Mouse (Mus musculus) lung, postnatal 10 days (tissue): Measurements from ENCODE around the gene Dvl2.
"Not testable (repeated sequence)": the region's sequence is repeated elsewhere in the genome, so short reads cannot be mapped to it uniquely, and the experiment has no call there.

Source experiments
- DNase-seq: peaks from one replicate; pipeline ENCODE4 v3.0.0; 2021

The Dvl2 gene

GRCm38 (mm10) chr11:70000396-70000898, at the start of gene Dvl2:
Dvl2 (plus strand) TSS chr11:70000595.
- peak; percentile 96 for DNase-seq

GRCm38 (mm10) chr11:69950807-69951459, 49.5 kb upstream of the Dvl2 start:
- no peak for DNase-seq

- no peak for DNase-seq
Observed at GRCm38 (mm10) chr11:69952274-69952673, 48.1 kb upstream of the Dvl2 start.

DNA sequence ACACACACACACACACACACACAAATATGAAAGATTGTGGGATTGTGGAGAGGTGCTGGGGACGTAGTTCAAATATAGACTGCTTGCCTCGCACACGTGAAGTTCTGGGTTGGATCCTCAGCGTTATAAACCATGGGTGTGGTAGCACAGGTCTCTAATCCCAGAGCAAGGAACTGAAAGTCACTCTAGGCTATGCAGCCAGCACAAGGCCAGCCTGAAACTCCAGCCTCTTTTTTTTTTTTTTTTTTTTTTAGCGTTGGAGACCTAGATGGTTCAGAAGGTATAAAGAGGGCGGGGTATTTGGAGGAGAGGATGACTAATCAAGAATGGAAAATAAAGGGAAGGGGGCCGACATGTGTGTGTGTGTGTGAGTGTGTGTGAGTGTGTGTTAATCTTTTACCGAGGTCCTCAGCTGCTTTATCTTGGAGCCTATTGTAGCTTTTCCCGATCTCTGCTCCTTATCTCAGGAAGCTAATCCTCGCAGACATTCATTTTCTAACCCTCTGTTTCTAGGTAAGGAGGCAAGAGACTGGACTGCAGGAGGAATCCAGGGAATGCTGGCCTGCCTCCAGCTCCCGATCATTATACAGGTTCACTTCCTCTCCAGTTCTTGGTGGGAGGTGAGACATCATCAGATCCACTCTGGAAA, 47.0 kb upstream of the Dvl2 start:
- DNase-seq, result no peak

- DNase-seq, result not testable (repeated sequence)
Observed at GRCm38 (mm10) chr11:69955618-69956017, 44.8 kb upstream of the Dvl2 start.

DNA sequence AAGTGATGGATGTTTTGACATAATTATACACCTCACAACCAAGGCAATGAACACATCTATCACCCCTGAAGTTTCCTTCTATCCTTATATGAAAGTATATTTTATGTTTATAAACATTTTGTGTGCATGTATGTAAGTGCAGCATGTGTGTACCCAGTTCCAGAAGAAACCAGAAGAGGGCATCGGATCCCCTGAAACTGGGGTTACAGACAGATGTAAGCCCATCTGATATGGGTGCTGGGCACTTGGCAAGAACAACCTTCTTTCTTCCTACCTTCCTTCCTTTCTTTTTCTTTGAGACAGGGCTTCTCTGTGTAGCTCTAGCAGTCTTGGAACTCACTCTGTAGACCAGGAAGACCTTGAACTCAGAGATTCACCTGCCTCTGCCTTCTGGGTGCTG, 44.2 kb upstream of the Dvl2 start:
- DNase-seq, result no peak

- DNase-seq, result no peak
Observed at GRCm38 (mm10) chr11:69960616-69961015, 39.8 kb upstream of the Dvl2 start.

DNA sequence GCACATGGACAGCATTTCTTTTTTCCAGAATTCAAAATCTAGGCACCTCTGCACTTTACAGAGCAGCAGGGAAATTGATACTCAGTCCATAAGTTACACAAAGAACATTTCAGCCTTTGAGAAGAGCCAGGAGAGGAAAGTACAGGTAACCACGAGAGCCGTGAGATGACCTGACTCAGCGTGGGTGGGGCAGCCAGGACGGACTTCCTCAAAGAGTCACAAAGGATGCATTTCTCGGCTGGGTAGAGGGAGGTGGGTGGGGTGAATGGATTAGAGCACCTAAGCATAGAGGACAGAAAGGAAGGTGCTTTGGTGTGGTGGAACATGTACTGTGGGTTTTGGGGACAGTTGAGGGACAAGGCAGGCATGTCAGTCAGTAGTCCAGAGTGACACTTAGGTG, 38.6 kb upstream of the Dvl2 start:
- no peak for DNase-seq

DNA sequence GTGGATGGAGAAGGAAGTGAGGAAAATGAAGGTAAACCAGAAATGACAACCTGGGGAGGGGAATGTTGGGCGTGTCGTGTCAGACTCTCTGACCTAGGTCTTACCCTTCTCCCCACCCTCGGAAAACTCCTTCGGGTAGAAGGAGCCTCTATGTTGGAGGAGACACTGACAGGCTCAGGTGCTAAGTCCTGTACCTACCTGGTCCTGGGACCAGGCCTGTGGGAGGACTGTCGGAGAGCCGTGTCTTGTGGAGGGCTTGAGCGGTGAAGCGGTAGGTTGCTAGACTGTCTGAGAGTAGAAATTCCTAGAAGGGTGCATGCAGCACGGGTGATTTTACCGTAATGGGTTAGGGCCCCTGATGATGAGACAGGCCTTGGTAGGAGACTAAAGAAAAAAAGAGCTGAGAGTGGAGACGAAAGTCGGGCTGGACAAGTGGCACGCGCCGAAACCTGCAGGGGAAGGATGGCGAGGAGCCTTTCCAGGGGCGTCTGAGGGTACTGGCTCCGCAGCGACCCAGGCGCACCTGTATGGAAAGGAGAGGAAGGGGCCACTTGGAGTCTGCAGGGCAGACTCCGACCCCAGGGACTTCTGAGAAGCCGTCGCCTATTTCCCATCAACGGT, 35.6 kb upstream of the Dvl2 start, which contains the start of gene Cldn7:
Gene Cldn7 (plus strand): TSS at position 130 of the 621 bp plus-strand sequence.
- DNase-seq, result no peak

DNA sequence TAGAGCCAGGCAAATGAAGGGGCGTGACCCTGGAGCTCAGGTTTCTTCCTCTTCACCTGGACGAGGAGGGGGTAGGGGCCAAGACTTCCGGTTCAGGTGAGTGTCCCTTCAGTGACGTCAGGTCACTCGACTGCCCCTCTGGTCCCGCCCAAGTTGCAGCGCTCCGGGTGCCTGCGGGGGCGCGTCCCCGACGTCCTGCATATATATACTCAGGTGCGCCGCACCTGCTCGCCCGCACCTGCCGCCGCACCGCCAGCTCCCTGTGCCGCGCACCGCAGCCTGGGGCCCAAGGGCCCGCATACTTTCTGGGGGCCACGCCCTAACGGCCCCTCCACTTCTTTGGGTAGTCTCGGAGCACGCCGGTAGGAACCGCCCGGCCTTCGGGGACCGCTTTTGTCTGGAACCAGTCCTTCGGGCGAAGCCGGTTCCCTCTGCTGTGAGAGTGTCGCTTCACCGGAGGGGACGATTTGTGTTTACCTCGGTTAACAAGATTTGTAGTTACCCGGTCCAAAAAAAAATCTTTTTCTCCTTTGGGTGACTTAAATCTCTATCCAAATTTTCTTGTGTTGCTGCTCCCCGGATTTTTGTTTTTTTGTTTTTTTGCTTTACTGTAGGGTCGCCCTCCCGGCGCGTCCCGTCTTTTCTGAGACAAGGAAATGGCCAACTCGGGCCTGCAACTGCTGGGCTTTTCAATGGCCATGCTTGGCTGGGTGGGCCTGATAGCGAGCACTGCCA, 35.0 kb upstream of the Dvl2 start:
- DNase-seq, result peak; percentile 84

- peak; percentile 68 for DNase-seq
Observed at GRCm38 (mm10) chr11:69966006-69966859, 34.2 kb upstream of the Dvl2 start.

DNA sequence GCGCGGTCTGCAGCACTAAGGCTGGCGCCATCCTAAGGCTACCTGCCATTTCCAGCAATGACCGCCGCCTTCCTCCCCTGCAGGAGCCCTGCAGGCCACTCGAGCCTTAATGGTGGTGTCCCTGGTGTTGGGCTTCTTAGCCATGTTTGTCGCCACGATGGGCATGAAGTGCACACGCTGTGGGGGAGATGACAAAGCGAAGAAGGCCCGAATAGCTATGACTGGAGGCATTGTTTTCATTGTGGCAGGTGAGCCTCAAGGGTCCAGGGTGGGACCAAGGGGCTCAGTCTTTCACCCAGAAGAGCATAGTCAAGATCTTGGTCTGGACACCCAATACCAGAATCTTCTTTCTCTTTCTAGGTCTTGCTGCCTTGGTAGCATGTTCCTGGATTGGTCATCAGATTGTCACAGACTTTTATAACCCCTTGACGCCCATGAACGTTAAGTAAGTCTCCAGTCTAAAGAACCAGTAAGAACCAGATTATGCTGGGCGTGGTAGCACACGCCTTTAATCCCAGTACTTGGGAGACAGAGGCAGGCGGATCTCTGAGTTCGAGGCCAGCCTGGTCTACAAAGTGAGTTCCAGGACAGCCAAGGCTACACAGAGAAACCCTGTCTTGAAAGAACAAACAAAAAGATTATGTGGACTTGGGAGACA, 33.4 kb upstream of the Dvl2 start:
- DNase-seq, result no peak

- no peak for DNase-seq
Observed at GRCm38 (mm10) chr11:69968793-69969192, 31.6 kb upstream of the Dvl2 start.

GRCm38 (mm10) chr11:69970222-69970621, 30.2 kb upstream of the Dvl2 start:
- no peak for DNase-seq

- DNase-seq, result no peak
Observed at GRCm38 (mm10) chr11:69970775-69971174, 29.6 kb upstream of the Dvl2 start.

GRCm38 (mm10) chr11:69974907-69975306, 25.5 kb upstream of the Dvl2 start:
- DNase-seq, result no peak

- DNase-seq, result no peak
Observed at GRCm38 (mm10) chr11:69976271-69976670, 24.1 kb upstream of the Dvl2 start.

GRCm38 (mm10) chr11:69979827-69980195, 20.6 kb upstream of the Dvl2 start:
- no peak for DNase-seq

GRCm38 (mm10) chr11:69980196-69981140, 19.9 kb upstream of the Dvl2 start:
- peak; percentile 98 for DNase-seq

- peak; percentile 29 for DNase-seq
Observed at GRCm38 (mm10) chr11:69981141-69981762, 19.1 kb upstream of the Dvl2 start, which contains the start of gene Ctdnep1. Ctdnep1 (plus strand) TSS chr11:69981156.
